Mouse (Mus musculus) myocyte (in vitro differentiated cells): Measurements from ENCODE around the gene Trim7. TPM values are rescaled to one million over a fixed set of nuclear protein-coding genes. Genes with fewer than 3 reads are reported as not detected.

Source experiments
- H3K27me3 ChIP-seq: one replicate; pipeline ENCODE4 v1.6.1; 2011; ENCODE audit not compliant: control insufficient read depth, insufficient read depth, insufficient read length
- H3K36me3 ChIP-seq: one replicate; pipeline ENCODE4 v1.6.1; 2011; ENCODE audit not compliant: control insufficient read depth, insufficient read depth
- H3K4me2 ChIP-seq: one replicate; pipeline ENCODE4 v1.6.1; 2011; ENCODE audit warnings: low read depth, control low read depth
- H3K4me3 ChIP-seq: one replicate; pipeline ENCODE4 v1.5.1; 2011; ENCODE audit warnings: mild to moderate bottlenecking, control low read depth, moderate library complexity
- H3K79me2 ChIP-seq: one replicate; pipeline ENCODE4 v1.6.1; 2011; ENCODE audit not compliant: control insufficient read depth, insufficient read depth
- H3ac ChIP-seq: one replicate; pipeline ENCODE4 v1.6.1; 2011; ENCODE audit not compliant: control insufficient read depth, insufficient read length
- CEBPB ChIP-seq: IDR thresholded peaks from 2 replicates; pipeline ENCODE4 v1.6.1; 2011; ENCODE audit warnings: mild to moderate bottlenecking, moderate library complexity; ENCODE audit not compliant: poor library complexity, insufficient read depth, severe bottlenecking
- E2F4 ChIP-seq: IDR thresholded peaks from one replicate; pipeline ENCODE4 v1.6.1; 2011; ENCODE audit warnings: mild to moderate bottlenecking, control low read depth, moderate library complexity; ENCODE audit not compliant: insufficient read depth
- MAX ChIP-seq: IDR thresholded peaks from one replicate; pipeline ENCODE4 v1.6.1; 2011; ENCODE audit warnings: low read depth, mild to moderate bottlenecking, control low read depth
- MYOD1 ChIP-seq, 3 experiments: IDR thresholded peaks; one replicate each; pipeline ENCODE4 v1.6.1; 2011; ENCODE audit warnings: control low read depth in 2 of 3, low read depth in 2 of 3, mild to moderate bottlenecking in 2 of 3, moderate library complexity in 1 of 3; ENCODE audit not compliant: insufficient read length in 2 of 3, control insufficient read depth in 1 of 3
- MYOG ChIP-seq, 3 experiments: IDR thresholded peaks; one replicate each; pipeline ENCODE4 v1.6.1; 2011; ENCODE audit warnings: control low read depth in 2 of 3, low read depth in 2 of 3, mild to moderate bottlenecking in 2 of 3; ENCODE audit not compliant: insufficient read length in 2 of 3, control insufficient read depth in 1 of 3, insufficient read depth in 1 of 3
- POLR2A ChIP-seq: IDR thresholded peaks from one replicate; pipeline ENCODE4 v1.6.1; 2011; ENCODE audit warnings: low read depth, mild to moderate bottlenecking, control low read depth, moderate library complexity; ENCODE audit not compliant: insufficient read length
- POLR2AphosphoS2 ChIP-seq: IDR thresholded peaks from one replicate; pipeline ENCODE4 v1.6.1; 2011; ENCODE audit warnings: low read depth, control low read depth; ENCODE audit not compliant: insufficient read length
- REST ChIP-seq: IDR thresholded peaks from one replicate; pipeline ENCODE4 v1.6.1; 2011; ENCODE audit warnings: mild to moderate bottlenecking, control low read depth, moderate library complexity; ENCODE audit not compliant: insufficient read depth, insufficient read length
- SRF ChIP-seq: IDR thresholded peaks from one replicate; pipeline ENCODE4 v1.6.1; 2011; ENCODE audit warnings: low read depth; ENCODE audit not compliant: control insufficient read depth, insufficient read length
- TCF12 ChIP-seq: IDR thresholded peaks from one replicate; pipeline ENCODE4 v1.6.1; 2011; ENCODE audit warnings: mild to moderate bottlenecking, control low read depth; ENCODE audit not compliant: poor library complexity, insufficient read depth, severe bottlenecking
- TCF3 ChIP-seq: IDR thresholded peaks from one replicate; pipeline ENCODE4 v1.6.1; 2011; ENCODE audit warnings: low read depth, control low read depth; ENCODE audit not compliant: insufficient read length
- USF1 ChIP-seq: IDR thresholded peaks from one replicate; pipeline ENCODE4 v1.6.1; 2011; ENCODE audit warnings: low read depth, mild to moderate bottlenecking, control low read depth, moderate library complexity
- polyA plus RNA-seq: library from polyadenylated mRNA; unstranded; fragments of >200 nt; fragmentation: generic; extraction: Trizol; gene quantifications from one replicate; pipeline ENCODE4 v1.2.1, GENCODE M21; 2012; ENCODE audit warnings: missing spikeins

Gene Trim7
- polyA plus RNA-seq, 1 experiment = 5.4 TPM

DNA sequence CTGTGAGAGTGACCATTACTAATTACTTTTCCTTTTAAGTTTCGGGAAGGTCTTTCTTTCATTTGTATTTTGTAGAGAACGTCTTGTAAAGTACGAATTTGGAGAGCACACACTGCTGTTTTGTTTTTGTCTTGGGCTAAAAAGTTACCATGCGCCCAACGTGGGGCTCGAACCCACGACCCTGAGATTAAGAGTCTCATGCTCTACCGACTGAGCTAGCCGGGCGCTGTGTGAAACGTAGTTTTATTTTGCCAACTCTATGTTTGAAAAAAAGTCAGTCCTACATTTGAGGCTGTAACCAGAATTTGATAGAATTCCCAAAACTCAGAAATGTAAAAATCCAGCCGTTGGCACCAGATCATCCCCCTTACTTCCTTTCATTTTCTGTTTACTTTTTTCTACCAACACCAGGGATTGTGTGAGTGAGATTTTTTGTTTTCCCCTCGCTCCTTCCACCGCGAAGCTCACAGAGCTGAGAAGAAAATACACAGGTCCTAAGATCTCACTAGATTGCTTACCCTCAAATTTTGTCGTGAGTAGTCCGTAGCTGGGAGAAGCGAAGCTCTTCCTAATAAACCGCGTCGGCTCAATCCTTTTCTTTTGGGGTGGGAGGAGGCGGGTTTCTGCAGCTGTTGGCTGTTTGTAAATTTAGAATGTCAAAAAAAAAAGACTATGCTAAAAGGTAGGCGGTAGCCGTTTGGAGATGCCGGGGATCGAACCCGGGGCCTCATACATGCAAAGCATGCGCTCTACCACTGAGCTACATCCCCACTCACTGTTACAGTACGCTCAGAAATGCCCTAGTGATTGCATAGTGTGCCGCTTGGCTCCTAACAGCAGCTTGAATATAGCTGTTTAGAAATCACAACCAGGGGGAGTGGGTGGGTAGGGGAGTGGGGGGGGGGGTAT, 8.0 kb downstream of the Trim7 start:
- TF ChIP-seq MYOG (IDR thresholded peaks at IDR 0.05; ENCODE audit: control insufficient read depth in 1 of 3, insufficient read depth in 1 of 3, insufficient read length in 2 of 3, low read depth in 2 of 3) (peak in 1 of 3 experiments; percentile 55), POLR2AphosphoS2 (no peak), POLR2A (no peak), E2F4 (peak; percentile 41), TCF12 (no peak), TCF3 (no peak), MAX (no peak), SRF (no peak), USF1 (no peak), CEBPB (peak; percentile 49; the same call in 1 of the 2 replicates), REST (no peak), MYOD1 (IDR thresholded peaks at IDR 0.05; ENCODE audit: control insufficient read depth in 1 of 3, insufficient read length in 2 of 3, low read depth in 2 of 3) (peak in 2 of 3 experiments; percentile 43 to 79)
- peak overlapping the region; percentile 38 for H3K4me3 ChIP-seq
- H3K4me2 ChIP-seq = peak overlapping the region; percentile 93
- no peaks in the 10 kb centered on the region for H3K79me2 ChIP-seq
- no peak overlapping the region for H3ac ChIP-seq
- no peaks in the 10 kb centered on the region for H3K27me3 ChIP-seq
- no peaks in the 10 kb centered on the region for H3K36me3 ChIP-seq

- no peak for TF ChIP-seq REST
- TF ChIP-seq MYOD1 (IDR thresholded peaks at IDR 0.05; ENCODE audit: control insufficient read depth in 1 of 3, insufficient read length in 2 of 3, low read depth in 2 of 3) = no peak
- no peak for TF ChIP-seq POLR2A
- no peak for TF ChIP-seq POLR2AphosphoS2
- no peak for TF ChIP-seq MAX
- TF ChIP-seq E2F4 = no peak
- TF ChIP-seq CEBPB = no peak
- no peak for TF ChIP-seq SRF
- no peak for TF ChIP-seq TCF3
- TF ChIP-seq MYOG (IDR thresholded peaks at IDR 0.05; ENCODE audit: control insufficient read depth in 1 of 3, insufficient read depth in 1 of 3, insufficient read length in 2 of 3, low read depth in 2 of 3) = no peak
- TF ChIP-seq USF1 = no peak
- TF ChIP-seq TCF12 = no peak
- Histone ChIP-seq H3K27me3 (no peaks in the 10 kb centered on the region), H3K4me2 (no peak overlapping the region), H3ac (no peak overlapping the region), H3K79me2 (no peaks in the 10 kb centered on the region), H3K36me3 (no peaks in the 10 kb centered on the region), H3K4me3 (no peak overlapping the region)
These were observed 10.0 kb downstream of the Trim7 start for GRCm38 (mm10) chr11:48835923-48836322.

DNA sequence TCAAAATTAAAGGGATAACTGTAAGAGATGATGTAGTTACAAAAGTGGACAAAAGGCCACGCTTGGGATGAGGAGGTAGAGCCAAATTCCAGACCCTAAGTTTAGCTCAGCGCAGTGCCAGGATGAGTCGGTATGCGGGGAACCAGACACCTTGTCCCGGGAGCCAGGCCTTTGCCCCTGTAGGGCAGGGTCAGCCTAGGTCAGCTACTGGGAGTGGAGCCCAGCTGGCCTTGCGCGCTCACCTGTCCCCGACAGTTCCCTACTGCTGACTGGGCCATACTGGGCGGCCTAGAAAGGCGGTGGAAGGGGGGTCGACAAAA, 11.0 kb downstream of the Trim7 start:
- TF ChIP-seq MAX (no peak), USF1 (no peak), SRF (no peak), TCF3 (no peak), MYOG (IDR thresholded peaks at IDR 0.05; ENCODE audit: control insufficient read depth in 1 of 3, insufficient read depth in 1 of 3, insufficient read length in 2 of 3, low read depth in 2 of 3) (no peak), MYOD1 (IDR thresholded peaks at IDR 0.05; ENCODE audit: control insufficient read depth in 1 of 3, insufficient read length in 2 of 3, low read depth in 2 of 3) (no peak), E2F4 (no peak), TCF12 (no peak), CEBPB (no peak), POLR2AphosphoS2 (no peak), POLR2A (no peak), REST (no peak)
- H3ac ChIP-seq = peak overlapping the region; percentile 55
- H3K4me2 ChIP-seq = peak overlapping the region; percentile 66
- H3K36me3 ChIP-seq = no peaks in the 10 kb centered on the region
- H3K27me3 ChIP-seq = no peaks in the 10 kb centered on the region
- peak overlapping the region; percentile 41 for H3K4me3 ChIP-seq
- no peaks in the 10 kb centered on the region for H3K79me2 ChIP-seq

DNA sequence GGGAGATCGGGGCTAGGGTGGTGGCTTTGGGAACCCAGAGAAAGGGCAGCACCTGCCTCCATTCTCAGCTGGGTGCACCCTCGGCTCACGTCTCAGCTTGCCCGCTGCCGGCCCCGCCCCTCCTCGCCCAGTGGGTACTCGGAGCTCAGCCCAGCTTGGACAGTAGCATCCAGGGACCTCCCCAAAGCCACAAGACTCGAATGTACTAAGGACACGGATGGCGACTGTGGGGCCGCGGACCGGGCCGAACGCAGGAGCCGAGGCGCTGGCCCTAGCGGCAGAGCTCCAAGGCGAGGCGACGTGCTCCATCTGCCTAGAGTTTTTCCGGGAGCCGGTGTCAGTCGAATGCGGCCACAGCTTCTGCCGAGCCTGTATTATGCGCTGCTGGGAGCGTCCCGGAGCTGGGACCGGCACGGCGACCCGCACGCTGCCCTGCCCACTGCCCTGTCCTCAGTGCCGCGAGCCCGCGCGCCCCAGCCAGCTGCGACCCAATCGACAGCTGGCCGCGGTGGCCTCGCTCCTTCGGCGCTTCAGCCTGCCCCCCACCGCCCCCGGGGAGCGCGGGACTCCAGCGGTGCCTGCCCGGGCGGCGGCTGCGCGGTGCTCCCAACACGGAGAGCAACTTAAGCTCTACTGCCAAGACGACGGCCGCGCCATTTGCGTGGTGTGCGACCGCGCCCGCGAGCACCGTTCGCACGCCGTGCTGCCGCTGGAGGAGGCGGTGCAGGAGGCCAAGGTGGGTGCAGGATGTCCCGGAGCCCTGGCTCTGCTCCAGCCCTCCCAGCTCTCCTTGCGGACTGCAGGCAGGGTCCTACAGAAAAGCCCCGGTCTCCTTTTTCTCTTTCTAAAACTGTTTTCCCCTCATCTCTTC, 11.6 kb downstream of the Trim7 start:
- TF ChIP-seq POLR2A (peak; percentile 72), POLR2AphosphoS2 (peak; percentile 74), CEBPB (no peak), REST (no peak), MYOG (IDR thresholded peaks at IDR 0.05; ENCODE audit: control insufficient read depth in 1 of 3, insufficient read depth in 1 of 3, insufficient read length in 2 of 3, low read depth in 2 of 3) (peak in 2 of 3 experiments; percentile 62 to 79), TCF3 (peak; percentile 30), MYOD1 (IDR thresholded peaks at IDR 0.05; ENCODE audit: control insufficient read depth in 1 of 3, insufficient read length in 2 of 3, low read depth in 2 of 3) (peak in 2 of 3 experiments; percentile 42 to 75), USF1 (no peak)
- Histone ChIP-seq H3ac (peak overlapping the region; percentile 55), H3K36me3 (no peaks in the 10 kb centered on the region), H3K79me2 (no peaks in the 10 kb centered on the region), H3K4me2 (peak overlapping the region; percentile 97), H3K4me3 (peak overlapping the region; percentile 41), H3K27me3 (no peaks in the 10 kb centered on the region)
